ENCODE assay signal across 14 mouse cellular contexts in the genomic region with DNA sequence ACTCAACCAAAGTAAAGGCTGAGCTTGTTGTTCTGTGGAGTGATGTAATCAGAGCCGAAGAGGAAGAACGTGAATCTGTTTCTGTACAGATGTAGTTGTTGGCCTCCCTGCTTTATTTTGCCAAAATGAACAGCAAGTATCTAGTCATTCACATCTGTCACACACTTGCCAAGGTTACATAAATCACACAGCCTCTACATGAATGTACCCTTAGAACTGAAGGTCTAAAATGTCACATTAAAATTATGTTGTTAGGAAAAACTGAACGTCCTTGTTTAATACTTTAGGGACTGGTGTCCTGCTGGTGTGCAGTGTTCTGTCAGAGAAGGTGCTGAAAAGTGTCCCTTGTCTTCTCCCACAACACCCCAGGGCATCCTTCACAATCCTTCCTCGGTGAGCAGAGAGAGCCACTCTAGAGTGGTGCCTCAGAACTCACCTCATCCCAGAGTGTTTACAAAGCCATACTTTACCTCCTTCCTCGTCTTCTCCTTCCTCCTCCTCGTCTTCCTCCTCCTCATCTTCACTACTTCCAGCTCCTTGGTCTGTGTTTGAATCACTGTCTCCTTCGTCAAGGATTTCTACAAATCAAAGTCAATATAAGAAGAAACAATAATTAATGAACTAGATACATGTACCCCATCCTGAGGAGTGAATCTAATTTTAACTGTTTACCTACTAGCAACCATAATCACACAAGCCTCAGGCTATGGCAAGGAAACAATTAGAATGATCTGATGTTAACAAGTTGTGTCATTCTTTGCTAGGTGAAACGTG.
"Had no signal": no experiment of that assay in that cellular context is flagged by ENCODE, and none has a peak within 500 bp of the region (broad histone marks: within the 10 kb centered on the region; RNA-seq: fewer than 3 reads in every experiment).

No protein-coding gene starts in this region.

- H3K27ac ChIP-seq: lung, embryonic 15.5 days; midbrain, embryonic 10.5 days; midbrain, embryonic 12.5 days; neural tube, embryonic 12.5 days; stomach, embryonic 15.5 days; stomach, postnatal 0 days had no signal

- H3K4me3 ChIP-seq: lung, embryonic 15.5 days; midbrain, embryonic 10.5 days; midbrain, embryonic 12.5 days; myocyte; neural tube, embryonic 12.5 days; stomach, embryonic 15.5 days had no signal

- DNase-seq: lung, adult 2 months; lung, postnatal 4 days; midbrain, embryonic 14.5 days; right cerebral cortex, postnatal 14 days; thymus, adult 2 months; thymus, postnatal 25 days; thymus, postnatal 4 days had no signal
